Mouse (Mus musculus): ENCODE data around the gene Prph2. TPM values are rescaled to one million over a fixed set of nuclear protein-coding genes. Genes with fewer than 3 reads are reported as not detected.

Prph2 gene
- polyA plus RNA-seq (2012; fragmentation: generic; extraction: Trizol), result 0.01 TPM
- long read RNA-seq, experiment 1, result 0 reads
- long read RNA-seq, experiment 2, result 0 reads

- H3K79me2 ChIP-seq (ENCODE audit: control insufficient read depth, insufficient read depth), result no peaks in the 10 kb centered on the region
- TF ChIP-seq MAX (IDR thresholded peaks at IDR 0.05) (no peak), USF1 (IDR thresholded peaks at IDR 0.05; ENCODE audit: low read depth) (no peak), MYOD1 (IDR thresholded peaks at IDR 0.05; ENCODE audit: control insufficient read depth, insufficient read length, low read depth) (no peak), MYOG (IDR thresholded peaks at IDR 0.05; ENCODE audit: control insufficient read depth, extremely low read depth, insufficient read length) (no peak), FOSL1 (IDR thresholded peaks at IDR 0.05; ENCODE audit: insufficient read depth, low read length, poor library complexity, severe bottlenecking) (no peak), CTCF (IDR thresholded peaks at IDR 0.05; ENCODE audit: control insufficient read depth, insufficient read depth, insufficient read length) (no peak), CEBPB (IDR thresholded peaks at IDR 0.05; ENCODE audit: low read depth) (no peak)
- H3K27me3 ChIP-seq (ENCODE audit: control insufficient read depth, insufficient read depth, insufficient read length), result no peaks in the 10 kb centered on the region
- H3K79me3 ChIP-seq (ENCODE audit: low read depth), result no peaks in the 10 kb centered on the region
- no peak within 1 kb of the TSS for H3K4me3 ChIP-seq (ENCODE audit: insufficient read depth, poor library complexity, severe bottlenecking)
- H3ac ChIP-seq (ENCODE audit: control insufficient read depth, insufficient read length, low read depth), result no peak within 1 kb of the TSS
- H3K36me3 ChIP-seq (ENCODE audit: control insufficient read depth, insufficient read depth), result no peaks in the 10 kb centered on the region
Observed at GRCm38 (mm10) chr17:46910186-46910585, at the start of gene Prph2. Prph2 (plus strand) TSS chr17:46910459.

DNA sequence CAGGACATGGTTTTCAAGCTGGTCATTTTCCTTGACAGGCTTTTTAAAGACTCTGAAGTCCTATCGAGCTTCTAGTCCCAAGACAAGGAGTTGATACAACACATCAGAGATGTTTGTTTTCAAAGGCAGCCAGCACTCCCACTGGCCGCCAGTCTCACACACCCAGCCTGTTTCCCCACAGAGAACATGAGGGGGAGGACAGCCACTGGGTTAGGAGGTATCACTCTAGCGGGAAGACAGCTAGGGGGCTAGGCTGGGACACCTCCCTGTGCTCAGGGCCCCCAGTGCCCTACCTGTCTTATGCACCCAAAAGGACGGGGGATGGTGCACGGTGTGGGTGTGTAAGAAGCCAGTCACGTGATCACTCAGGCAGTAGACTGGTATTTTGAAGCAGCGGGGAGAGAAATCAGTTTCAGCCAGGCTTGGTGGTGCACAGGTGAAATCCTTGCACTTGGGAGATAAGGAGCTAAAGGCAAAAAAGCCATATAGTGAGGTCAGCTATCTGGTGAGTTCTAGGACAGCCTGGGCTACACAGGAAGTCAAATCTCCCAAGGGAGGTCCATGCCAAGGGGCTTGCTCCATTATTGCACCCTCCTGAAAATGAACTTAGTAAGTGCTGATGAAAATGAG lies 45.6 kb upstream of the Prph2 start:
- Histone ChIP-seq H3ac (ENCODE audit: control insufficient read depth, insufficient read length, low read depth) (no peak overlapping the region), H3K79me3 (ENCODE audit: low read depth) (peaks cover 4% of the 10 kb centered on the region), H3K4me3 (ENCODE audit: insufficient read depth, poor library complexity, severe bottlenecking) (no peak overlapping the region), H3K36me3 (ENCODE audit: control insufficient read depth, insufficient read depth) (no peaks in the 10 kb centered on the region), H3K27me3 (ENCODE audit: control insufficient read depth, insufficient read depth, insufficient read length) (no peaks in the 10 kb centered on the region), H3K79me2 (ENCODE audit: control insufficient read depth, insufficient read depth) (peaks cover 17% of the 10 kb centered on the region)
- TF ChIP-seq MYOG (IDR thresholded peaks at IDR 0.05; ENCODE audit: control insufficient read depth, extremely low read depth, insufficient read length) (no peak), CEBPB (IDR thresholded peaks at IDR 0.05; ENCODE audit: low read depth) (no peak), FOSL1 (IDR thresholded peaks at IDR 0.05; ENCODE audit: insufficient read depth, low read length, poor library complexity, severe bottlenecking) (no peak), CTCF (IDR thresholded peaks at IDR 0.05; ENCODE audit: control insufficient read depth, insufficient read depth, insufficient read length) (no peak), MAX (IDR thresholded peaks at IDR 0.05) (no peak), MYOD1 (IDR thresholded peaks at IDR 0.05; ENCODE audit: control insufficient read depth, insufficient read length, low read depth) (no peak), USF1 (IDR thresholded peaks at IDR 0.05; ENCODE audit: low read depth) (no peak)

GRCm38 (mm10) chr17:46866836-46867235 lies 43.4 kb upstream of the Prph2 start:
- TF ChIP-seq MYOD1 (IDR thresholded peaks at IDR 0.05; ENCODE audit: control insufficient read depth, insufficient read length, low read depth), result no peak
- TF ChIP-seq MYOG (IDR thresholded peaks at IDR 0.05; ENCODE audit: control insufficient read depth, extremely low read depth, insufficient read length), result no peak
- TF ChIP-seq USF1 (IDR thresholded peaks at IDR 0.05; ENCODE audit: low read depth), result peak; percentile 98
- TF ChIP-seq CEBPB (IDR thresholded peaks at IDR 0.05; ENCODE audit: low read depth), result no peak
- no peak for TF ChIP-seq CTCF (IDR thresholded peaks at IDR 0.05; ENCODE audit: control insufficient read depth, insufficient read depth, insufficient read length)
- TF ChIP-seq FOSL1 (IDR thresholded peaks at IDR 0.05; ENCODE audit: insufficient read depth, low read length, poor library complexity, severe bottlenecking), result peak; percentile 68
- TF ChIP-seq MAX (IDR thresholded peaks at IDR 0.05), result peak; percentile 97
- H3K27me3 ChIP-seq (ENCODE audit: control insufficient read depth, insufficient read depth, insufficient read length), result no peaks in the 10 kb centered on the region

DNA sequence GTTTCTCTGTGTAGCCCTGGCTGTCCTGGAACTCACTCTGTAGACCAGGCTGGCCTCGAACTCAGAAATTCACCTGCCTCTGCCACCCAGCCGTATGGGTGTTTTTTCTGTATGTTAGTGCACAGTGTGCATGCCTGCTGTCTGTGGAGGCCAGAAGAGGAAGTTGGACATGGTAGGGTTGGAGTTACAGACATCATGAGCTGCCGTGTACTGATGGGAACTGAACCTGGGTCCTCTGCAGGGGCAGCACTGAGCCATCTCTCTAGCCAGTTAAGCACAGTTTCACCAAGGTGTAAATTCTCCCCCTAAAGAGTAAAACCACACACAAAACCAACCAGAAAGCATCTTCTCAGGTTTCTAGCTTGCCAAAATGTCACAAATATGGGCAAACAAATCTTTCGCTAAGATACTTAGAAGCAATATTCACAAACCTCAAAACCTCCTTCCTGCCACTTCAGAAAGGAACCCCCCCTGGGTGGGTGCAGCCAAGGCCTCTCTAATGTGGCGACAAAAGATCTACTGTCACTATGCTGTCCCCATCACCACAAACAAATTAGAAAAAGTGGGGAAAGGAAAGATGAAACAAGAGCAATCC lies 40.0 kb upstream of the Prph2 start:
- no peak overlapping the region for H3ac ChIP-seq (ENCODE audit: control insufficient read depth, insufficient read length, low read depth)
- no peaks in the 10 kb centered on the region for H3K36me3 ChIP-seq (ENCODE audit: control insufficient read depth, insufficient read depth)
- H3K4me3 ChIP-seq (ENCODE audit: insufficient read depth, poor library complexity, severe bottlenecking), result no peak overlapping the region

More at GRCm38 (mm10) chr17:46866836-46867235, 43.4 kb upstream of the Prph2 start:
- Histone ChIP-seq H3ac (ENCODE audit: control insufficient read depth, insufficient read length, low read depth) (no peak overlapping the region), H3K4me3 (ENCODE audit: insufficient read depth, poor library complexity, severe bottlenecking) (no peak overlapping the region), H3K36me3 (ENCODE audit: control insufficient read depth, insufficient read depth) (no peaks in the 10 kb centered on the region), H3K79me2 (ENCODE audit: control insufficient read depth, insufficient read depth) (peaks cover 18% of the 10 kb centered on the region), H3K79me3 (ENCODE audit: low read depth) (peaks cover 4% of the 10 kb centered on the region)

GRCm38 (mm10) chr17:46870913-46871312 lies 39.3 kb upstream of the Prph2 start:
- TF ChIP-seq CEBPB (IDR thresholded peaks at IDR 0.05; ENCODE audit: low read depth), result no peak
- TF ChIP-seq CTCF (IDR thresholded peaks at IDR 0.05; ENCODE audit: control insufficient read depth, insufficient read depth, insufficient read length), result no peak
- no peak for TF ChIP-seq MAX (IDR thresholded peaks at IDR 0.05)
- no peak for TF ChIP-seq MYOG (IDR thresholded peaks at IDR 0.05; ENCODE audit: control insufficient read depth, extremely low read depth, insufficient read length)
- no peak for TF ChIP-seq MYOD1 (IDR thresholded peaks at IDR 0.05; ENCODE audit: control insufficient read depth, insufficient read length, low read depth)
- TF ChIP-seq USF1 (IDR thresholded peaks at IDR 0.05; ENCODE audit: low read depth), result no peak
- TF ChIP-seq FOSL1 (IDR thresholded peaks at IDR 0.05; ENCODE audit: insufficient read depth, low read length, poor library complexity, severe bottlenecking), result no peak
- no peak overlapping the region for H3K4me3 ChIP-seq (ENCODE audit: insufficient read depth, poor library complexity, severe bottlenecking)
- H3ac ChIP-seq (ENCODE audit: control insufficient read depth, insufficient read length, low read depth), result no peak overlapping the region
- H3K27me3 ChIP-seq (ENCODE audit: control insufficient read depth, insufficient read depth, insufficient read length), result no peaks in the 10 kb centered on the region
- H3K79me2 ChIP-seq (ENCODE audit: control insufficient read depth, insufficient read depth), result peaks cover 40% of the 10 kb centered on the region
- H3K79me3 ChIP-seq (ENCODE audit: low read depth), result peaks cover 6% of the 10 kb centered on the region
- H3K36me3 ChIP-seq (ENCODE audit: control insufficient read depth, insufficient read depth), result no peaks in the 10 kb centered on the region

More for the DNA sequence above, 40.0 kb upstream of the Prph2 start:
- H3K79me3 ChIP-seq (ENCODE audit: low read depth), result peaks cover 6% of the 10 kb centered on the region
- H3K79me2 ChIP-seq (ENCODE audit: control insufficient read depth, insufficient read depth), result peaks cover 43% of the 10 kb centered on the region
- TF ChIP-seq CTCF (IDR thresholded peaks at IDR 0.05; ENCODE audit: control insufficient read depth, insufficient read depth, insufficient read length) (no peak), CEBPB (IDR thresholded peaks at IDR 0.05; ENCODE audit: low read depth) (no peak), MYOG (IDR thresholded peaks at IDR 0.05; ENCODE audit: control insufficient read depth, extremely low read depth, insufficient read length) (no peak), MYOD1 (IDR thresholded peaks at IDR 0.05; ENCODE audit: control insufficient read depth, insufficient read length, low read depth) (no peak), MAX (IDR thresholded peaks at IDR 0.05) (no peak), FOSL1 (IDR thresholded peaks at IDR 0.05; ENCODE audit: insufficient read depth, low read length, poor library complexity, severe bottlenecking) (no peak), USF1 (IDR thresholded peaks at IDR 0.05; ENCODE audit: low read depth) (no peak)
- no peaks in the 10 kb centered on the region for H3K27me3 ChIP-seq (ENCODE audit: control insufficient read depth, insufficient read depth, insufficient read length)
